Comparison of ENCODE assay signal across 28 mouse cellular contexts in genomic region chr7:137033177-137033576, GRCm38 (mm10).
"Had no signal": no experiment of that assay in that cellular context is flagged by ENCODE, and none has a peak within 500 bp of the region (broad histone marks: within the 10 kb centered on the region; RNA-seq: fewer than 3 reads in every experiment).

No protein-coding gene starts in this region.

- H3K27ac ChIP-seq: embryonic facial prominence, embryonic 10.5 days; embryonic facial prominence, embryonic 12.5 days; embryonic facial prominence, embryonic 13.5 days; embryonic facial prominence, embryonic 15.5 days; forebrain, embryonic 10.5 days; forebrain, embryonic 12.5 days; forebrain, embryonic 13.5 days; forebrain, embryonic 15.5 days; gastrocnemius, adult 2 months; heart, adult 2 months had no signal

- H3K36me3 ChIP-seq: embryonic facial prominence, embryonic 10.5 days; embryonic facial prominence, embryonic 12.5 days; embryonic facial prominence, embryonic 13.5 days; embryonic facial prominence, embryonic 15.5 days; forebrain, embryonic 10.5 days; forebrain, embryonic 12.5 days; forebrain, embryonic 15.5 days had no signal

- H3K4me3 ChIP-seq: embryonic facial prominence, embryonic 10.5 days; embryonic facial prominence, embryonic 12.5 days; embryonic facial prominence, embryonic 13.5 days; embryonic facial prominence, embryonic 15.5 days; erythroblast, embryonic 14.5 days; forebrain, embryonic 10.5 days; forebrain, embryonic 12.5 days; forebrain, embryonic 13.5 days; forebrain, embryonic 15.5 days; gastrocnemius, adult 2 months; heart, adult 2 months had no signal

- DNase-seq: cerebellum, adult 2 months; cerebellum, adult 8-10 months; cerebellum, adult 9-10 months; cerebellum, adult 9-11 months; cerebellum, postnatal 10 days; cerebellum, postnatal 14 days; cerebellum, postnatal 25 days; cerebellum, postnatal 36 days; embryo, embryonic 11 days; forebrain, postnatal 0 days; gastrocnemius, adult 2 months; gastrocnemius, postnatal 10 days; gastrocnemius, postnatal 14 days; gastrocnemius, postnatal 25 days; gastrocnemius, postnatal 36 days; heart, adult 18-20 months; heart, adult 2 months had no signal

- H3K27me3 ChIP-seq: embryonic facial prominence, embryonic 12.5 days; embryonic facial prominence, embryonic 15.5 days; forebrain, embryonic 12.5 days; forebrain, embryonic 15.5 days had no signal

- H3K4me2 ChIP-seq: embryonic facial prominence, embryonic 12.5 days; embryonic facial prominence, embryonic 13.5 days; embryonic facial prominence, embryonic 15.5 days; forebrain, embryonic 12.5 days; forebrain, embryonic 13.5 days; forebrain, embryonic 15.5 days had no signal

- ATAC-seq: forebrain, embryonic 13.5 days; forebrain, embryonic 14.5 days; forebrain, embryonic 15.5 days; forebrain, embryonic 16.5 days; forebrain, postnatal 0 days had no signal

- H3K9me3 ChIP-seq: embryonic facial prominence, embryonic 15.5 days; forebrain, embryonic 12.5 days; forebrain, embryonic 15.5 days had no signal

- H3K9ac ChIP-seq: embryonic facial prominence, embryonic 12.5 days; embryonic facial prominence, embryonic 13.5 days; embryonic facial prominence, embryonic 15.5 days; forebrain, embryonic 12.5 days; forebrain, embryonic 13.5 days; forebrain, embryonic 15.5 days; forebrain, postnatal 0 days had no signal
